Mouse (Mus musculus) neural tube, embryonic 10.5 days (tissue): ENCODE measurements at regions not wholly inside any gene's neighbourhood (a gene's known extent, or its start where the extent isn't known, plus 50 kb on each side); places are given as distances from the start of the nearest gene placed in this dataset.
A peak's percentile ranks its signal among the peaks of the same experiment; 100 is the strongest.
"Not testable (repeated sequence)": the region's sequence is repeated elsewhere in the genome, so short reads cannot be mapped to it uniquely, and the experiment has no call there.

Experiments
- DNase-seq: peaks from one replicate; pipeline ENCODE4 v3.0.0-alpha.2; 2017; ENCODE audit warnings: low spot score; ENCODE audit errors: extremely low spot score

DNA sequence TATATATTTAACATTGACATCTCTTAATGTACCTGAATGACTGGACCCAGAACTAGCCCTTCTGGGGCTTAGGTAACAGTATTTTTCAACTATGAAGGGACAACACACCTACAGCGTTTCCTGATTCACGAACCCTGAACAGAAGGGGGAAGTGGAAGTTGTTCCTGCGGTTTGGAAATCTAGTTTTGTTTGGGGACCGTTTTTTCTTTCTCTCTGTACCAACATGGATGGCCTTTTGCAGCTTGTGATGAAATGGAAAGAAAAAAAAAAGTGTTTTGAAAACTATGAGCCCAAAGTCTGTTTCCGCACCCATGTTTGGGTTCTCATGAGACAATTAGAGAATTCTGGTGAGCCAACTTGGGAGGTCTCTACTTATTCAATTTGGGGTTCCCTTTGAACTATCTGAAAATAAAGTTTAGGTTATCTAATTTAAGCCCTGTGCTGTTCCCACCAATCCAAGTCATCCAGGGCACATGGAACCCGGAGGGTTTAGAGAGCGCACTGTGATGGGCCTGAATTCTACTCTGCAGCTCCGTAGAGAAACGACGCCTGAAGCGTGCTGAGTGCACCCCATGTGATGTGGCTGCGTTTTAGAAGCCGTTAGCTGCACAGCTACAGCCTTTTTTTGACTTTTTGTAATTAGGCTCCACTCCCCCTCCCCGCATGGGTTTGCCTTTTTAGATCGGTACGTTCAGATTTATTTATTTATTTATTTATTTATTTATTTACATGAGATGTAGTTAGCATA is 137.0 kb upstream of the Rapgef5 start:
- DNase-seq: peak; percentile 9

GRCm38 (mm10) chr12:117380836-117381235 is 135.4 kb upstream of the Rapgef5 start:
- DNase-seq: no peak

DNA sequence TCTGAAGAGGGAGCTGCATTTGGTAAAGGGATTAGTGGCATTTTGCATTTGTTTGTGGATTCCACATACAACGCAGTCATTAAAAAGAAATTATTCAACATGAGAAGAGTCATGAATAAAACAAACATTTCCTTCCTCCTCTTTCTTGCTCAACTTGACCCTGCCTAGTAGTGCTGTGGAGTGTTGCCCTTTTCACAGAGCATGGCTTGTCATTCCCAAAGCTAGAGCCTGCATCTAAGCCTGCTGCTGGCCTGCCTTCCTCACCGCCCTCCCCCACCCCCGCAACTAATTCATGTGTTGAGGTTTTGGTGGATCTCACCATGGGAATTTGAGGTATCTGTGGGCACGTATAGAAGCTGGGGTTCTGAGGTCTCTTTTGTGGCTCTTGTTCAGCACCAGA is 133.6 kb upstream of the Rapgef5 start:
- not testable (repeated sequence) for DNase-seq

- DNase-seq: peak; percentile 88
Observed at GRCm38 (mm10) chr12:117385072-117385666, 131.1 kb upstream of the Rapgef5 start.

- no peak for DNase-seq
Observed at GRCm38 (mm10) chr12:117385697-117386096, 130.6 kb upstream of the Rapgef5 start.

- no peak for DNase-seq
Observed at GRCm38 (mm10) chr12:117386957-117387356, 129.3 kb upstream of the Rapgef5 start.

- DNase-seq: no peak
Observed at GRCm38 (mm10) chr12:117389516-117390347, 126.5 kb upstream of the Rapgef5 start.

GRCm38 (mm10) chr12:117397512-117397911 is 118.8 kb upstream of the Rapgef5 start:
- DNase-seq: no peak

DNA sequence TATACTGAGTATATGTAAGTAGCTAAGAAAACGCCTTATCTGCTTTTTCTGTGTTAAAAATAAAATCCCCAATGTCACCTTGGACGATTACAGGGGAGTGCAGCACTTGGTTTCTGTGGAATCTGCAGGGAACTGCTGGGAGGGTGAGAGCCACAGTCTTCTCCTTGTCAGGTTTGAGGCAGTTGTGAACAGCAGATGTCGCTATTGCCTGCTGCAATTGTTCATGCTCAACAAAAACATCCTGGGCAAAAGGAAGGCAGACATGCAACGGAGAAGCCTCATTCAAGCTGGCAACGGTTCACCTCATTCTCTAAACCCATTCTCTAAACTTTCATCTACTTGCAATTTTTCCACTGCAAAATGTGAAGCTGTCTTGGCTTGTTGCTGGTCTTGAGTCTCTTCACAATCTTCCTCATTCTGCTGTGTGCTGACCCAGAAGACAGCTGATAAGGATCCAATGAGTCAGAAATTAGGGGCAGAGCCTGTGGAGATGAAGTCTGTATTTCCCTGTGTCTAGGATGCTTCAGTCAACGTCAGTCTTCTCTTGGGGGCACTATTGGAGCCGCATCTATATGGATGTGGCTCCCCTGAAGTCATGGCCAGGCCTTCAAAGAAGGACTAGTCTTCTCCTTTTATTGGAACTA is 112.6 kb upstream of the Rapgef5 start:
- DNase-seq: peak; percentile 74

- no peak for DNase-seq
Observed at GRCm38 (mm10) chr12:117404157-117404752, 112.0 kb upstream of the Rapgef5 start.

GRCm38 (mm10) chr12:117406832-117407231 is 109.4 kb upstream of the Rapgef5 start:
- DNase-seq: no peak

DNA sequence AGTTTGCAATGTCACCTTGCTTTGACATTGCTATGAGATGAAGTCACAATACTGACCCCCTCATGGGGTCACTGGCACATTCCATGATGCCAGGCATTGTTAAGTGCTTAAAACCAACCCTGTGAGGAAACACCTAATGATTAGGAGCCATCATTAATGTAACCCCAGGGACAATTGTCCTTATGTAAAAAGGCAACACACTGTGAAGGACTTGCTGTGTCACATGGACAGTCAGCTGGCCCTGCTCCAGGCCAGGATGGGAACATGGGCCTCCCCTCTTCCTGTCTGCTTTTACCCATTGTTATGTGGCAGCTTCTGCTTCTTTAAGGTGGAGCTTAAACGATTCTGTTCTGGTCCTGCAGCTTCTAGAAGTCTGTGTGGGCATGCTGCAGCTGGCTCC is 105.7 kb upstream of the Rapgef5 start:
- DNase-seq: no peak

DNA sequence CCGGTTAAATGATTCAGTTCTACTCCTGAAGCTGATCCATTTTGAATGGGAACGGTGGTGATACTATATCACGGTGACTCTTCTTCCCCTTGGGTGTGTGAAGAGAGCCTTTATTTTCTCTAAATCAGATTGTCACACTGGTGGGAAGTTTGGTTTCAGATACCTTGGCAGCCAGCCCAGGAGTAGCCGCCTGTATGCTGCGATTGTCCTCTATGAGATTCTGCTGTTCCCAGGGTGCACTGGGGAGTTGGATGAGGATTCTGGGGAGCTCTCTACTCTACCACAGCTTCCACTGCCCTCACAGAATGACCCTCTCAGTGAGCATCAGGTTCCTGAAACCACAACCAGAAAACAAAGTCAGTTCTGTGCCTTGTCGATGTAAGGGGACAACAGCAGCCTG is 104.0 kb upstream of the Rapgef5 start:
- no peak for DNase-seq

DNA sequence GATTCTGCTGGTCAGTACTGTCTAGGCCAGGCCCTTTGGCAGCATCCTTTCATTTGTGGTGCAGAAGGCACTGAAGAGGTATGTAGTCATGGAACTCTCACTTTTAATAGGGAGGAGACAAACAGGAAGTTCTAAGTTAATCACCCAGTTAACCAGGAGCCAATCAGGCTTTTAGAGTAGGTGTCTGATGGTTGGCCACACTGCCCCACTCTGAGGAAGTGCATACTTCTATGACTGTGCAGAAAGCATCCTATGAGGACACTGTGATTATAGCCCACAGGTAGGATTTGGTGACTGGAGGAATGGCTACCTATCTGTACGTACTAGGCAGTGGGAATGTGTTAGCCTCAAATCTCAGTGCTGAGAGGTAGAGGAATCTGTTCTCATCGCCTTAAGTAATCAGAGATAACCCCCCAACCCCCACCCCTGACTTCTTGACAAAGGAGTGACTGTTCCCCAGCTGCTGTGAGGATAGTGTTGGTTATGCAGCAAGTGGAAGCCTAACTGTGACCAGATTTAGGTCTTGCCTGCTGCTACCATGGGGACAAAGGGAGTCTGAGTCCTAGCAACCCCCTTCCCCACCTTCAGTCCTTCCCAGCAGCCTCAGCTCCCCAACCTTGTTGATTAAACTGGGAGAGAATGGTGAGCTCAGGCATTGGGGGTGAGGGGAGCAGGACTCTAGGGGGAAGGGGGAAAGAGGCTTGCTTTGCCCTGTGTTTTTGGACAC is 103.3 kb upstream of the Rapgef5 start:
- no peak for DNase-seq

- no peak for DNase-seq
Observed at GRCm38 (mm10) chr12:117414020-117414419, 102.3 kb upstream of the Rapgef5 start.

- no peak for DNase-seq
Observed at GRCm38 (mm10) chr12:117415146-117415545, 101.1 kb upstream of the Rapgef5 start.

- no peak for DNase-seq
Observed at GRCm38 (mm10) chr12:117417991-117418390, 98.3 kb upstream of the Rapgef5 start.

DNA sequence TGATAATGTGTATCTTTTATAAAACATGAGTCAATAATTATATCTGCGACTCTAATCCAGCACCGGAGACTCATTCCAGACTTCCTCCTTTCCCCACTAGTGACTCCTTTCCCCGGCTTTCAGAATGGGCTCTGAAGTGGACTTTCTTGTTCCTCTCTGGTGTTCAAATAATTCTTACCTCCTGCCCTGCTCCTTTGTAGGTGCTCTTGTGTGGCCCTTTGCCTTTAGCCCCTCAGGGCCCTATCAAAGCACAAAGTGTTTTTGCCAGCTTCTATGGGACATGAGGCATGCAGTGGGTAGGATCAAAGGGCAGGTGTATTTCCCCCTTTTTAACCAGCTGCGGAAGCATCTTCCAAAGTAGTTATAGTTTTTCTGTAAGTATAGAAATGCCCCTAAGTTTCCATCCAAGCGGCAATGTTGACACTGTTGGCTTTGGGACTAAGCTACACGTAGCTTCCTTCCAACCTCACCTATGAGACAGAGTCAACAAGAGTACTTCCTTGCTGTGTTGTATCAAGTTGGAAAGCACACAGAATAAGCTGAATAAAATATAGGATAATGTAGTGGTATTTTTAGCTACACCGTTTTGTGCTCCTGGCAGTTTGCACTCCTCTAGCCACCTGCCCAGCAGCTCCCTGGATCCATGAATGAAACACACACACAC is 93.8 kb upstream of the Rapgef5 start:
- DNase-seq: no peak

DNA sequence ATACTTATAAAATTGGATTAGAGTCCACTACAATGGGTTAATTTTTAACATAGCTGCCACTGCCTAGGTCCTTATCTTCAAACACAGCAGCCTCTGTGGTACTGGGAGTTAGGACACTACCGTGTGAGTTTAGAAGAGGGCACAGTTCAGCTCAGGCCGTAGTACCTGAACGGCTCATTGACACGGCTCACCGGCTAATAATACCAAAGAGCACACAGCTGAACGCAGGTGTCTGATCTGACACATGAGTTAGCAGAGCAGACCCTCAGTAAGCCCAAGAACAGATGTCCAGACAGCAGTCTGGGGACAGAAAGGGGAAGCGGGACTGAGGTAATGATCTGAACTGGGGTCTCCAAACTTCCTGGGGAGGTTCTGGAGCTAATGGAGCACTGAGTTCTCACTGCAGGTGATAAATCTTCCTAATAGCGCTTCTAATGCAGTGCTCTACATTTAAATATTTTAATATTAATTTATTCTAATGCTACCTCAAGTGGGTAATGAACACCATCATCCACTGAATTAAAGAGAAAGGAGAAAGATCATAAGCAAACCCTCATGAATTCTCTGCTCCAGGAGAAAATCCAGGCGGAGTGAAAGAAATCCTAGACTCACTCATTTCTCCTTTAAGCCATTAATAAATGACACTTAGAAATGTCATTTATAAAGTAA is 90.8 kb upstream of the Rapgef5 start:
- DNase-seq: no peak

DNA sequence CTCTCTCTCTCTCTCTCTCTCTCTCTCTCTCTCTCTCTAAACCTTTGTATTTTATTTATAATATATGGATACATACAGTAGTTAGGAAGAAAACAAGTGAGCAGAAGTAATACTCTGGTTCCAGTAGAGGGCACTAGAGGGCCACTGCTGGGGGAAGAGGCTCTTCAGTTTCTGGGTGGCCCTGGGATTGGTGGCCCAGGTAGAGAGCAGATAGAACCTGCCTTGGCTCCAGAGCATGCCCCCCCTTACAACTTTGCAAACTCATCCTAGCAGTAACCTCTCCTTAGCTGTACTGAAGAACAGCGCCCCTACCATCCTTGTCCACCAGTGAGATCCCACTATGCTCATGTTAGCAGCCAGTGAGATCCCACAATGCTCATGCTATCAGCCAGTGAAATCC is 88.8 kb upstream of the Rapgef5 start:
- DNase-seq: peak; percentile 29
